Mouse (Mus musculus) erythroblast, embryonic 14.5 days (primary cell): ENCODE data around the gene Glrx2. TPM values are rescaled to one million over a fixed set of nuclear protein-coding genes. Genes with fewer than 3 reads are reported as not detected.
A peak's percentile ranks its signal among the peaks of the same experiment; 100 is the strongest.

Experiments
- H3K27me3 ChIP-seq: 2 replicates; pipeline ENCODE4 v1.6.1; 2012; ENCODE audit warnings: inconsistent platforms; ENCODE audit not compliant: control insufficient read depth
- H3K36me3 ChIP-seq: 2 replicates; pipeline ENCODE4 v1.6.1; 2012; ENCODE audit warnings: mild to moderate bottlenecking, inconsistent platforms; ENCODE audit not compliant: control insufficient read depth
- H3K4me1 ChIP-seq: 2 replicates; pipeline ENCODE4 v1.6.1; 2012; ENCODE audit warnings: inconsistent platforms; ENCODE audit not compliant: control insufficient read depth
- H3K4me3 ChIP-seq: replicated peaks from 2 replicates; pipeline ENCODE3; 2012; ENCODE audit warnings: moderate library complexity, mild to moderate bottlenecking, inconsistent platforms
- H3K9me3 ChIP-seq: 2 replicates; pipeline ENCODE4 v1.6.1; 2012; ENCODE audit warnings: low read length, inconsistent platforms, mixed read lengths; ENCODE audit not compliant: control insufficient read depth
- GATA1 ChIP-seq: IDR thresholded peaks from 2 replicates; pipeline ENCODE4 v1.6.1; 2012; ENCODE audit warnings: low read length, inconsistent platforms, mixed read lengths
- TAL1 ChIP-seq: IDR thresholded peaks from 3 replicates; pipeline ENCODE4 v1.6.1; 2012; ENCODE audit warnings: low read length, inconsistent platforms, mixed read lengths
- polyA plus RNA-seq: library from polyadenylated mRNA; stranded (reverse); fragments of >175 nt; gene quantifications from 2 replicates; pipeline ENCODE4 v1.2.3, GENCODE M21; 2012

The Glrx2 gene
- polyA plus RNA-seq, 1 experiment = 9.4 TPM

- H3K4me3 ChIP-seq = no peak overlapping the region
- TF ChIP-seq TAL1 (no peak), GATA1 (no peak)
- peaks cover 31% of the 10 kb centered on the region for H3K27me3 ChIP-seq
- H3K36me3 ChIP-seq = no peaks in the 10 kb centered on the region
- peaks cover 3% of the 10 kb centered on the region for H3K4me1 ChIP-seq
- no peaks in the 10 kb centered on the region for H3K9me3 ChIP-seq
These were observed 54.4 kb downstream of the Glrx2 start for GRCm38 (mm10) chr1:143770444-143771109.

GRCm38 (mm10) chr1:143773082-143773481, 56.9 kb downstream of the Glrx2 start:
- Histone ChIP-seq H3K9me3 (no peaks in the 10 kb centered on the region), H3K36me3 (no peaks in the 10 kb centered on the region), H3K27me3 (peaks cover 43% of the 10 kb centered on the region), H3K4me3 (no peak overlapping the region), H3K4me1 (peaks cover 18% of the 10 kb centered on the region)
- no peak for TF ChIP-seq GATA1
- TF ChIP-seq TAL1 = no peak

- TF ChIP-seq GATA1 = no peak
- TF ChIP-seq TAL1 = no peak
- Histone ChIP-seq H3K27me3 (peaks cover 43% of the 10 kb centered on the region), H3K4me1 (peaks cover 26% of the 10 kb centered on the region), H3K36me3 (no peaks in the 10 kb centered on the region), H3K4me3 (no peak overlapping the region), H3K9me3 (no peaks in the 10 kb centered on the region)
These were observed 57.8 kb downstream of the Glrx2 start for GRCm38 (mm10) chr1:143773909-143774308.

DNA sequence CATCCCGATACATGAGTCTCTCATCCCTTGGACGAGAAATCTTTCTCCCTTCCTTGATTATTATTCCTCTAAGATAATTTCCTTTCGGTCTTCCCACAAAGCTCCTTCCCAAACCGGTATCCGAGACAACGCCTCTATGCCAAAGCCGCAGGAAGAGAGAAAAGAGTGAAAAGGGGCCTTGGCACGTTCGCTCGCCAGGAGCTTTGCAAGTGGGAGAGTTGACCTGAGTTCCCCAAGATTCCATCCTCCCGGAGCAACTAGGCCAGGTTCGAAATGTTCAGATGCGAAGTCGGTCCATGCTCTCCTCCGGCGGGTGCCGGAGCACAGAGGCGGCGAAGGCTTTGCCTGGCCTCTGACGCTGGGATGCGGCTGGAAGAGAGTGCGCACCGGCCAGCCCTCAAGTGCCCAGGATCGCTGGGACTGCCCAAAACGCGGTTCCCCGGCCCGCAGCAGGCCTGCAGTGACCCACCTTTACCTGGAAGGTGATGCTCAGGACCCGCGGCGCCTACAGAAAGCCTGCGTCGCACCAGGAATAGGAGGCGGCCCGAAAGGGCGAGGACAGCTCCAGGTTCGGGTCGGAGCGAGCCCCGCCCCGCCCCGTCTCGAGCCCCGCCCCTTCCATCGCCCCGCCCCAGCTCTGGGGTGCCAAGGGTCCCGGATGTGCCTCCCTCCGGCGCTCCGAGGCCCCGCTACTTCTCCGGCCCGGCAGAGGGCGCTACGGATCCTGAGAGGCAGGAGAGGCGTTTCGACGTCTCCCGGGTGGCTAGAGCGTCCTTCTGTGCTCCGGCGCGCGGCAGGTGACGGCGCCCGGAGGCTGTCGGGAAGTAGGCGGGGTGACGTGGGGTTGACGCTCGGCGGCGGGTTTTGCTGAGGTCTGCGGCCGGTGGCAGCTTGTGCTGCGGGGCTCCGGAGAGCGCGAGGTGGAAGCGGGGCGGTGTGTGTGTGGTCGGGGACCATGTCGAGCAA, 60.6 kb downstream of the Glrx2 start, which contains the start of the genes Trove2 and Uchl5:
Gene Trove2 (minus strand): TSS at position 623 of the 966 bp plus-strand sequence.
Gene Uchl5 (plus strand): TSS at position 827 of the 966 bp plus-strand sequence.
- H3K4me1 ChIP-seq = peaks cover 30% of the 10 kb centered on the region
- TF ChIP-seq TAL1 = no peak
- no peak for TF ChIP-seq GATA1
- H3K4me3 ChIP-seq = peak within 1 kb of the TSS; percentile 100
- H3K27me3 ChIP-seq = peaks cover 43% of the 10 kb centered on the region
- H3K9me3 ChIP-seq = no peaks in the 10 kb centered on the region
- peaks cover 17% of the 10 kb centered on the region for H3K36me3 ChIP-seq

- Histone ChIP-seq H3K4me1 (peaks cover 30% of the 10 kb centered on the region), H3K4me3 (peak overlapping the region; percentile 100), H3K36me3 (peaks cover 19% of the 10 kb centered on the region), H3K27me3 (peaks cover 39% of the 10 kb centered on the region), H3K9me3 (no peaks in the 10 kb centered on the region)
- TF ChIP-seq TAL1 (no peak), GATA1 (no peak)
These were observed 61.5 kb downstream of the Glrx2 start for GRCm38 (mm10) chr1:143777558-143778218.

- H3K4me1 ChIP-seq = no peaks in the 10 kb centered on the region
- H3K36me3 ChIP-seq = peaks cover 46% of the 10 kb centered on the region
- TF ChIP-seq TAL1 (no peak), GATA1 (no peak)
These were observed 72.6 kb downstream of the Glrx2 start for GRCm38 (mm10) chr1:143788584-143789227.

More at GRCm38 (mm10) chr1:143788584-143789227, 72.6 kb downstream of the Glrx2 start:
- H3K9me3 ChIP-seq = no peaks in the 10 kb centered on the region
- H3K27me3 ChIP-seq = no peaks in the 10 kb centered on the region
- no peak overlapping the region for H3K4me3 ChIP-seq

Other genes starting within 250 kb of the Glrx2 start
- gene B3galt2, start 75.7 kb upstream of the Glrx2 start, polyA plus RNA-seq = under 0.01 TPM in 1 of 2 replicates, not detected in the other
- gene Cdc73, start 13.4 kb upstream of the Glrx2 start, polyA plus RNA-seq = 0.26 and 0.41 TPM in 2 replicates
- 0.02 TPM in 1 of 2 replicates, not detected in the other for gene Trove2, start 60.7 kb downstream of the Glrx2 start, polyA plus RNA-seq
- 2.9 and 7.8 TPM in 2 replicates for gene Uchl5, start 60.9 kb downstream of the Glrx2 start, polyA plus RNA-seq